Mouse (Mus musculus): Measurements from ENCODE around the gene Gde1. TPM values are rescaled to one million over a fixed set of nuclear protein-coding genes. Genes with fewer than 3 reads are reported as not detected.

Gde1 gene
- total and polyA plus RNA-seq, 2 experiments from 2014 or later, result 263 to 271 TPM

- H3K4me2 ChIP-seq (ENCODE audit: low read depth), result peak overlapping the region; percentile 68
- peak overlapping the region; percentile 86 for H3K9ac ChIP-seq
- no peaks in the 10 kb centered on the region for H3K27me3 ChIP-seq (ENCODE audit: insufficient read depth, low read length)
- peak overlapping the region; percentile 93 for H3K27ac ChIP-seq (ENCODE audit: low read depth, low read length)
- TF ChIP-seq CTCF (IDR thresholded peaks at IDR 0.05; ENCODE audit: low read depth), result no peak; the same call in 1 of the 2 replicates
- peaks cover 16% of the 10 kb centered on the region for H3K36me3 ChIP-seq (ENCODE audit: insufficient read depth)
- ATAC-seq (peak; percentile 97), DNase-seq (peak; percentile 99)
- no peaks in the 10 kb centered on the region for H3K9me3 ChIP-seq (ENCODE audit: low read length)
- WGBS, result 3% methylated on average over 41 of the region's 41 CpGs
- H3K4me3 ChIP-seq (ENCODE audit: low read depth, low read length), result peak overlapping the region; percentile 90
- 0 out of 2 replicates have a peak, but pooled peaks cover 9% of the 10 kb centered on the region for H3K4me1 ChIP-seq (ENCODE audit: insufficient read depth)
Measured at GRCm38 (mm10) chr7:118740532-118741338, 35.2 kb upstream of the Gde1 start.

- WGBS, result under 1% methylated on average over 15 of the region's 16 CpGs
- ATAC-seq (peak; percentile 90), DNase-seq (peak; percentile 93)
- peak within 1 kb of the TSS; percentile 86 for H3K9ac ChIP-seq
- H3K36me3 ChIP-seq (ENCODE audit: insufficient read depth), result peaks cover 15% of the 10 kb centered on the region
- peak within 1 kb of the TSS; percentile 93 for H3K27ac ChIP-seq (ENCODE audit: low read depth, low read length)
- no peaks in the 10 kb centered on the region for H3K27me3 ChIP-seq (ENCODE audit: insufficient read depth, low read length)
- peak; percentile 96 for TF ChIP-seq CTCF (IDR thresholded peaks at IDR 0.05; ENCODE audit: low read depth)
- no peaks in the 10 kb centered on the region for H3K9me3 ChIP-seq (ENCODE audit: low read length)
- H3K4me1 ChIP-seq (ENCODE audit: insufficient read depth), result 0 out of 2 replicates have a peak, but pooled peaks cover 9% of the 10 kb centered on the region
- peak within 1 kb of the TSS; percentile 68 for H3K4me2 ChIP-seq (ENCODE audit: low read depth)
- H3K4me3 ChIP-seq (ENCODE audit: low read depth, low read length), result peak within 1 kb of the TSS; percentile 90
Measured at GRCm38 (mm10) chr7:118739975-118740531, 34.5 kb upstream of the Gde1 start, which contains the start of gene Vps35l. Gene Vps35l (plus strand): TSS chr7:118740226.

GRCm38 (mm10) chr7:118738730-118739129, 33.2 kb upstream of the Gde1 start:
- ATAC-seq (no peak), DNase-seq (no peak)
- no peaks in the 10 kb centered on the region for H3K27me3 ChIP-seq (ENCODE audit: insufficient read depth, low read length)
- H3K4me3 ChIP-seq (ENCODE audit: low read depth, low read length), result no peak overlapping the region
- H3K36me3 ChIP-seq (ENCODE audit: insufficient read depth), result peaks cover 24% of the 10 kb centered on the region
- no peak overlapping the region for H3K4me2 ChIP-seq (ENCODE audit: low read depth)
- H3K4me1 ChIP-seq (ENCODE audit: insufficient read depth), result 0 out of 2 replicates have a peak, but pooled peaks cover 9% of the 10 kb centered on the region
- no peak overlapping the region for H3K9ac ChIP-seq
- 63% methylated on average over 1 of the region's 1 CpGs for WGBS
- H3K27ac ChIP-seq (ENCODE audit: low read depth, low read length), result no peak overlapping the region
- no peaks in the 10 kb centered on the region for H3K9me3 ChIP-seq (ENCODE audit: low read length)
- TF ChIP-seq CTCF (IDR thresholded peaks at IDR 0.05; ENCODE audit: low read depth), result peak; percentile 27; the same call in 1 of the 2 replicates

DNA sequence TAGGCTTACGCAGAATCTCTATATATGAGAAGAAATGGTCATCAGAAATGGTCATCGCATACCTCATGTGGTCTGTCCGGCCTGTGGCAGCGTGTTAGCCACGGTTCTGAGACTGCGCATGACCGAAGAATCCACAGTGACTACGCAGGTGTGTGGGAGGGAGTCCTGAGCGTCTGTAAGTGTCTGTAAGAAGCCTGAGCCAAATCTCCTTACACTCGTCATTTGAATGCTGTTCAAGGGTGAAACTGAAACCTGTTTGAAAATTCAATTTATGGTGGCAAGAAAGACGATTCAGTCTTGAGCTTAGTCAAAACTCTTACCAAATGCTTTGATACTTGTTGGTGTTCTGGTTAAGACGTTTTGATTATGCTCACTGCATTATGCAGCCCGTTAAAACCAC, 27.6 kb upstream of the Gde1 start:
- ATAC-seq (no peak), DNase-seq (no peak)
- TF ChIP-seq CTCF (IDR thresholded peaks at IDR 0.05; ENCODE audit: low read depth), result no peak
- Histone ChIP-seq H3K27me3 (ENCODE audit: insufficient read depth, low read length) (no peaks in the 10 kb centered on the region), H3K4me1 (ENCODE audit: insufficient read depth) (no peaks in the 10 kb centered on the region), H3K4me2 (ENCODE audit: low read depth) (no peak overlapping the region), H3K9me3 (ENCODE audit: low read length) (no peaks in the 10 kb centered on the region), H3K27ac (ENCODE audit: low read depth, low read length) (no peak overlapping the region), H3K9ac (no peak overlapping the region), H3K36me3 (ENCODE audit: insufficient read depth) (peaks cover 67% of the 10 kb centered on the region), H3K4me3 (ENCODE audit: low read depth, low read length) (no peak overlapping the region)
- 88% methylated on average over 13 of the region's 13 CpGs for WGBS

- Histone ChIP-seq H3K9me3 (ENCODE audit: low read length) (no peaks in the 10 kb centered on the region), H3K36me3 (ENCODE audit: insufficient read depth) (peaks cover 76% of the 10 kb centered on the region), H3K4me2 (ENCODE audit: low read depth) (no peak overlapping the region), H3K4me1 (ENCODE audit: insufficient read depth) (no peaks in the 10 kb centered on the region), H3K9ac (no peak overlapping the region), H3K4me3 (ENCODE audit: low read depth, low read length) (no peak overlapping the region), H3K27me3 (ENCODE audit: insufficient read depth, low read length) (no peaks in the 10 kb centered on the region), H3K27ac (ENCODE audit: low read depth, low read length) (no peak overlapping the region)
- DNase-seq, result no peak
- 93% methylated on average over 3 of the region's 3 CpGs for WGBS
- ATAC-seq, result no peak
- no peak for TF ChIP-seq CTCF (IDR thresholded peaks at IDR 0.05; ENCODE audit: low read depth)
Measured at GRCm38 (mm10) chr7:118731781-118732180, 26.2 kb upstream of the Gde1 start.

GRCm38 (mm10) chr7:118728846-118729587, 23.4 kb upstream of the Gde1 start:
- no peak overlapping the region for H3K27ac ChIP-seq (ENCODE audit: low read depth, low read length)
- H3K27me3 ChIP-seq (ENCODE audit: insufficient read depth, low read length), result no peaks in the 10 kb centered on the region
- peaks cover 85% of the 10 kb centered on the region for H3K36me3 ChIP-seq (ENCODE audit: insufficient read depth)
- no peak overlapping the region for H3K4me2 ChIP-seq (ENCODE audit: low read depth)
- no peak for TF ChIP-seq CTCF (IDR thresholded peaks at IDR 0.05; ENCODE audit: low read depth)
- H3K9ac ChIP-seq, result no peak overlapping the region
- ATAC-seq (no peak), DNase-seq (no peak)
- H3K4me1 ChIP-seq (ENCODE audit: insufficient read depth), result no peaks in the 10 kb centered on the region
- WGBS, result 92% methylated on average over 13 of the region's 13 CpGs
- no peaks in the 10 kb centered on the region for H3K9me3 ChIP-seq (ENCODE audit: low read length)
- no peak overlapping the region for H3K4me3 ChIP-seq (ENCODE audit: low read depth, low read length)
